Mouse (Mus musculus): ENCODE data around the gene Cep126. TPM values are rescaled to one million over a fixed set of nuclear protein-coding genes. Genes with fewer than 3 reads are reported as not detected.

The Cep126 gene
- polyA plus RNA-seq, 1 experiment from 2014 or later = 2.5 TPM

GRCm38 (mm10) chr9:8059636-8060035, 74.5 kb downstream of the Cep126 start:
- Histone ChIP-seq H3K4me1 (ENCODE audit: insufficient read depth, low read depth, low read length) (no peaks in the 10 kb centered on the region), H3K9me3 (ENCODE audit: low read length) (no peaks in the 10 kb centered on the region), H3K4me3 (ENCODE audit: low read depth, low read length) (no peak overlapping the region), H3K27me3 (replicated peaks; ENCODE audit: insufficient read depth, low read length) (no peaks in the 10 kb centered on the region), H3K27ac (ENCODE audit: low read length) (no peak overlapping the region), H3K4me2 (replicated peaks; ENCODE audit: low read depth, low read length) (no peak overlapping the region), H3K9ac (replicated peaks; ENCODE audit: low read depth) (no peak overlapping the region), H3K36me3 (ENCODE audit: insufficient read depth, low read length) (no peaks in the 10 kb centered on the region)
- 60% methylated on average over 3 of the region's 3 CpGs for WGBS
- DNase-seq (ENCODE audit: low spot score) = no peak
- TF ChIP-seq EP300 (IDR thresholded peaks at IDR 0.05) (no peak), CTCF (IDR thresholded peaks at IDR 0.05) (no peak)
- ATAC-seq = no peak

GRCm38 (mm10) chr9:8054831-8055230, 79.3 kb downstream of the Cep126 start:
- no peak overlapping the region for H3K27ac ChIP-seq (ENCODE audit: low read length)
- no peaks in the 10 kb centered on the region for H3K36me3 ChIP-seq (ENCODE audit: insufficient read depth, low read length)
- DNase-seq (ENCODE audit: low spot score) (no peak), ATAC-seq (no peak)
- no peaks in the 10 kb centered on the region for H3K27me3 ChIP-seq (replicated peaks; ENCODE audit: insufficient read depth, low read length)
- H3K9ac ChIP-seq (replicated peaks; ENCODE audit: low read depth) = no peak overlapping the region
- H3K4me2 ChIP-seq (replicated peaks; ENCODE audit: low read depth, low read length) = no peak overlapping the region
- H3K4me1 ChIP-seq (ENCODE audit: insufficient read depth, low read depth, low read length) = no peaks in the 10 kb centered on the region
- no peak for TF ChIP-seq EP300 (IDR thresholded peaks at IDR 0.05)
- no peak overlapping the region for H3K4me3 ChIP-seq (ENCODE audit: low read depth, low read length)
- no peaks in the 10 kb centered on the region for H3K9me3 ChIP-seq (ENCODE audit: low read length)
- 3% methylated on average over 1 of the region's 1 CpGs for WGBS

DNA sequence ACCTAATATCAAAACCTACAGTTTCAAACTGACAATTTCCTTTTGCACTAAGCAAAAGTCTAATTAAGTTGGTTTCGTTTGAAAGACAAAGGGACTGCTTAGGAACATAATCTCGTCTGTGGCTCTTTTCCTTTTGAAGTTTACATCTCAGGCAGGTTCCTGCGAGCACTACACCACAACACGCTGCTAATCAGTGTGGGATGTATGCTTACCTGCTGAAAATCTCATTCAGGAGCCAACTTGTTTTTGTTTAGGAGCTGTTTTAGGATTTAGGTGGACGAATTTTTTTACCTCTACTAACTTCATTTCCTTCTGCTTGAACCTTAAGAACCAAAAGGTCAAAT, 91.1 kb downstream of the Cep126 start:
- Histone ChIP-seq H3K27ac (ENCODE audit: low read length) (peak overlapping the region; percentile 73), H3K36me3 (ENCODE audit: insufficient read depth, low read length) (no peaks in the 10 kb centered on the region), H3K4me2 (replicated peaks; ENCODE audit: low read depth, low read length) (peak overlapping the region; percentile 82), H3K4me1 (ENCODE audit: insufficient read depth, low read depth, low read length) (no peaks in the 10 kb centered on the region), H3K9me3 (ENCODE audit: low read length) (no peaks in the 10 kb centered on the region), H3K4me3 (ENCODE audit: low read depth, low read length) (peak overlapping the region; percentile 69), H3K27me3 (replicated peaks; ENCODE audit: insufficient read depth, low read length) (no peaks in the 10 kb centered on the region), H3K9ac (replicated peaks; ENCODE audit: low read depth) (peak overlapping the region; percentile 34; the same call in 1 of the 2 replicates)
- DNase-seq (ENCODE audit: low spot score) (no peak), ATAC-seq (peak; percentile 36)
- 10% methylated on average over 5 of the region's 5 CpGs for WGBS
- no peak for TF ChIP-seq EP300 (IDR thresholded peaks at IDR 0.05)
- TF ChIP-seq CTCF (IDR thresholded peaks at IDR 0.05) = no peak

DNA sequence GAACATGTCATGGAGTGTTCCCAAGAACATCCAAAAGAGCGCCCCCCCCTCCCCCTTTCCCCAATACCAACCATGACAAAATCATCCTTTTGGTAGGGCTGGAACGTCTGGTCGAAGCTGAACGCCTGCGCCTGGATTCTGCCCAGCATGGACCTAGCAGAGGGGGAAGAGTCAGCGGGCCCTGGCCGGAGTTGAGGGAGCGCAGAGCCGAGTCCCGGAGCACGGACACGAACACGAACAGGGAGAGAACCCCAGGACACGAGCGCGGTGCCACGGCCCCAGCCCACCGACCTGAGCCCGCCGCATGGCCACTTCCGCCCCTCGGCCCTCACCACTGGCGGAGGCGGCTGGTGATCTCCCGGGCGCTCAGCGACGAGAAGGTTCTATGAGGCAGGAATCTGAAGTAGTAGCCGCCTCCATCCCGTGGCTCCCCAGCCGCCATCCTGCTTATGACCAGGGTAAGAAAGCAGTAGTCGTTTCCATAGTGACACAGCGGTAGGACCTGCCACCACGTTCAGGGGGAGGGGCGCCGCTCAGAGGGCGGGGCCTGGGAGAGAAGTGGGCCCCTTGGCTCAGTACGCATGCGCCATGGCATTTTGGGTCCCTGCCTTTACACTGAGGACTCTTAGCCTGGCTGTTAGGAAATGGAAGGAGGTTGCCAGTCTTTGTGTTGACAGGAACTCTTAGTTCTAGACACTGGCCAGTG, 91.6 kb downstream of the Cep126 start, which contains the start of gene Cfap300:
Gene Cfap300 (minus strand): TSS at position 486 of the 706 bp plus-strand sequence.
- ATAC-seq (peak; percentile 98), DNase-seq (ENCODE audit: low spot score) (peak; percentile 97)
- under 1% methylated on average over 38 of the region's 39 CpGs for WGBS
- no peaks in the 10 kb centered on the region for H3K9me3 ChIP-seq (ENCODE audit: low read length)
- no peaks in the 10 kb centered on the region for H3K4me1 ChIP-seq (ENCODE audit: insufficient read depth, low read depth, low read length)
- peak within 1 kb of the TSS; percentile 73 for H3K27ac ChIP-seq (ENCODE audit: low read length)
- peak within 1 kb of the TSS; percentile 82 for H3K4me2 ChIP-seq (replicated peaks; ENCODE audit: low read depth, low read length)
- peak within 1 kb of the TSS; percentile 69 for H3K4me3 ChIP-seq (ENCODE audit: low read depth, low read length)
- H3K27me3 ChIP-seq (replicated peaks; ENCODE audit: insufficient read depth, low read length) = no peaks in the 10 kb centered on the region
- no peaks in the 10 kb centered on the region for H3K36me3 ChIP-seq (ENCODE audit: insufficient read depth, low read length)
- TF ChIP-seq EP300 (IDR thresholded peaks at IDR 0.05) = no peak
- no peak for TF ChIP-seq CTCF (IDR thresholded peaks at IDR 0.05)
- peak within 1 kb of the TSS; percentile 36; the same call in 1 of the 2 replicates for H3K9ac ChIP-seq (replicated peaks; ENCODE audit: low read depth)

DNA sequence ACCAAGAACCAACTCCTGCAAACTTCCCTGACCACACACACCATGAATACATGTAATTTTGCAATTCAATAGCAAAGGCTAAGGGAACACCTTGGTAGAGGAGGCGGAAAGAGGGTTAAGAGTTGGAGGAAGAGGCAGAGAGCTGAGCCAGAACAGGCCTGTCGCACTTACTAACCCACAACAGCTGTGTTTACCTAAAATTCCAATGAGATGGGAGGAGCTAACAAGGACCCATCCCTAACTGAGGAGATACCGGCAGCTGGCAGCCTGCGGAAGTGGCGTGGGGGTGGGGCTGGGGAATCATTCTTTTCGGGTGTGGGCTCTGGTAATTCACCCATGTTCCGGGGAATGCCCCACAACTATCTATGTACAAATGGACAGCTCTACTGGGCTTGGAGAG, 98.5 kb downstream of the Cep126 start:
- peak overlapping the region; percentile 17; the same call in 1 of the 2 replicates for H3K4me2 ChIP-seq (replicated peaks; ENCODE audit: low read depth, low read length)
- H3K27ac ChIP-seq (ENCODE audit: low read length) = 0 out of 2 replicates have a peak overlapping the region, but pooled peaks have one; percentile 27
- no peak overlapping the region for H3K9ac ChIP-seq (replicated peaks; ENCODE audit: low read depth)
- no peak overlapping the region for H3K4me3 ChIP-seq (ENCODE audit: low read depth, low read length)
- TF ChIP-seq CTCF (IDR thresholded peaks at IDR 0.05) = no peak
- no peak for TF ChIP-seq EP300 (IDR thresholded peaks at IDR 0.05)
- H3K9me3 ChIP-seq (ENCODE audit: low read length) = no peaks in the 10 kb centered on the region
- no peaks in the 10 kb centered on the region for H3K27me3 ChIP-seq (replicated peaks; ENCODE audit: insufficient read depth, low read length)
- no peaks in the 10 kb centered on the region for H3K36me3 ChIP-seq (ENCODE audit: insufficient read depth, low read length)
- peak; percentile 84 for ATAC-seq
- H3K4me1 ChIP-seq (ENCODE audit: insufficient read depth, low read depth, low read length) = no peaks in the 10 kb centered on the region; the same call in 1 of the 2 replicates
- WGBS = 9% methylated on average over 7 of the region's 7 CpGs
- peak; percentile 57 for DNase-seq (ENCODE audit: low spot score)

- no peak overlapping the region for H3K4me3 ChIP-seq (ENCODE audit: low read depth, low read length)
- no peaks in the 10 kb centered on the region for H3K9me3 ChIP-seq (ENCODE audit: low read length)
- no peak overlapping the region for H3K9ac ChIP-seq (replicated peaks; ENCODE audit: low read depth)
- no peaks in the 10 kb centered on the region for H3K27me3 ChIP-seq (replicated peaks; ENCODE audit: insufficient read depth, low read length)
- DNase-seq (ENCODE audit: low spot score) (no peak), ATAC-seq (peak; percentile 44)
- WGBS = 31% methylated on average over 4 of the region's 4 CpGs
- H3K36me3 ChIP-seq (ENCODE audit: insufficient read depth, low read length) = no peaks in the 10 kb centered on the region
- no peak overlapping the region for H3K4me2 ChIP-seq (replicated peaks; ENCODE audit: low read depth, low read length)
- 0 out of 2 replicates have a peak overlapping the region, but pooled peaks have one; percentile 27 for H3K27ac ChIP-seq (ENCODE audit: low read length)
- no peaks in the 10 kb centered on the region; the same call in 1 of the 2 replicates for H3K4me1 ChIP-seq (ENCODE audit: insufficient read depth, low read depth, low read length)
- TF ChIP-seq CTCF (IDR thresholded peaks at IDR 0.05) (no peak), EP300 (IDR thresholded peaks at IDR 0.05) (no peak)
These were observed 99.0 kb downstream of the Cep126 start for GRCm38 (mm10) chr9:8035091-8035490.
